14 mouse cellular contexts compared by ENCODE assay signal in the genomic region with DNA sequence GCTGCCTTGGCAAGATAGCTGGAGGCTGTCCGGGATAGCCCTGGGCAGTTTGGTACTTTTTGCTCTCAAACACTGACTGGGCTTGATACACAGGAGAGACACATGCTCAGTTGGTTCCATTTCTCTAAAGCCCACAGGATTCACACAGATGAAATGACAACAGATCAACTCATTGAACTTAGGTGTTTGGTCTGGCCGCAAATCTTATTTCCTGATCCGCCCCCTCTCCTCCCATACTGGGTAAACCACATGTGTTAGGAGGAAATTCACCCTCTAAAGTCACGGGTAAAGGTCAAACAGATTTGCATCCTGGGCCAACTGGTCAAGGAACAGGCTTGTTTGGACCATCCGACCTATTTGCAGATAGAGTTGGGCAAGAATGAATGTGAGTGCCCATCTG. TPM values are rescaled to one million over a fixed set of nuclear protein-coding genes. Genes with fewer than 3 reads are reported as not detected.
A peak's percentile ranks its signal among the peaks of the same experiment; 100 is the strongest.
DNase-seq lines count a peak whose midpoint lies in the region; ATAC-seq and TF ChIP-seq lines count a peak whose summit lies in the region.
"Had no signal": no experiment of that assay in that cellular context is flagged by ENCODE, and none has a peak within 500 bp of the region (broad histone marks: within the 10 kb centered on the region; RNA-seq: fewer than 3 reads in every experiment).

No protein-coding gene starts in this region.

- peaks cover 3% of the 10 kb centered on the region; the same call in 1 of the 2 replicates for H3K27me3 ChIP-seq in heart, embryonic 10.5 days (ENCODE audit: insufficient read depth, poor library complexity, severe bottlenecking)
- no peaks in the 10 kb centered on the region for H3K27me3 ChIP-seq in C2C12 (ENCODE audit: control insufficient read depth, insufficient read depth, insufficient read length)
- no peaks in the 10 kb centered on the region for H3K27me3 ChIP-seq in stomach, postnatal 0 days (ENCODE audit: control insufficient read depth, insufficient read depth, low read length)
- H3K27me3 ChIP-seq in embryonic facial prominence, embryonic 10.5 days (replicated peaks; ENCODE audit: low read depth, poor library complexity, severe bottlenecking), result no peaks in the 10 kb centered on the region
- H3K27me3 ChIP-seq in hindbrain, embryonic 11.5 days (ENCODE audit: control insufficient read depth, insufficient read depth, low read length), result no peaks in the 10 kb centered on the region
- H3K27me3 ChIP-seq: heart, embryonic 15.5 days; hindbrain, embryonic 15.5 days; megakaryocyte, embryonic 14.5 days had no signal

- no peak for TF ChIP-seq CTCF in C2C12 (IDR thresholded peaks at IDR 0.05; ENCODE audit: control insufficient read depth, insufficient read depth, insufficient read length)
- no peak; the same call in 1 of the 2 replicates for TF ChIP-seq CTCF in stomach, postnatal 0 days (IDR thresholded peaks at IDR 0.05; ENCODE audit: low read depth)

- no peak overlapping the region for H3K4me3 ChIP-seq in heart, embryonic 10.5 days
- H3K4me3 ChIP-seq in C2C12 (ENCODE audit: insufficient read depth, poor library complexity, severe bottlenecking), result no peak overlapping the region
- H3K4me3 ChIP-seq in stomach, postnatal 0 days (ENCODE audit: low read depth, low read length), result no peak overlapping the region
- H3K4me3 ChIP-seq in embryonic facial prominence, embryonic 10.5 days, result no peak overlapping the region
- no peak overlapping the region for H3K4me3 ChIP-seq in hindbrain, embryonic 11.5 days (ENCODE audit: low read depth, low read length)
- H3K4me3 ChIP-seq: heart, embryonic 15.5 days; hindbrain, embryonic 15.5 days; megakaryocyte, embryonic 14.5 days; myocyte had no signal

- intact Hi-C loops in heart, postnatal 10 days (cut with DNase I), result no loop called here

- H3K4me2 ChIP-seq in stomach, postnatal 0 days (replicated peaks; ENCODE audit: low read depth), result no peak overlapping the region
- no peak overlapping the region for H3K4me2 ChIP-seq in hindbrain, embryonic 11.5 days (replicated peaks; ENCODE audit: low read depth, low read length)
- H3K4me2 ChIP-seq: heart, embryonic 15.5 days; hindbrain, embryonic 15.5 days had no signal

- TF ChIP-seq EP300 in stomach, postnatal 0 days (optimal IDR thresholded peaks at IDR 0.05), result no peak

- no peak overlapping the region for H3ac ChIP-seq in C2C12 (ENCODE audit: control insufficient read depth, insufficient read length, low read depth)

- H3K36me3 ChIP-seq in heart, embryonic 10.5 days, result no peaks in the 10 kb centered on the region
- H3K36me3 ChIP-seq in C2C12 (ENCODE audit: control insufficient read depth, insufficient read depth), result no peaks in the 10 kb centered on the region
- no peaks in the 10 kb centered on the region for H3K36me3 ChIP-seq in stomach, postnatal 0 days (ENCODE audit: control insufficient read depth, insufficient read depth, low read length)
- no peaks in the 10 kb centered on the region for H3K36me3 ChIP-seq in embryonic facial prominence, embryonic 10.5 days (replicated peaks)
- H3K36me3 ChIP-seq in hindbrain, embryonic 11.5 days (ENCODE audit: control insufficient read depth, insufficient read depth, low read length), result no peaks in the 10 kb centered on the region
- H3K36me3 ChIP-seq: heart, embryonic 15.5 days; hindbrain, embryonic 15.5 days had no signal

- WGBS in heart, embryonic 10.5 days, result 71% methylated on average over 5 of the region's 5 CpGs
- WGBS in stomach, postnatal 0 days, result 66% methylated on average over 5 of the region's 5 CpGs
- WGBS in embryonic facial prominence, embryonic 10.5 days, result 74% methylated on average over 5 of the region's 5 CpGs
- 85% methylated on average over 5 of the region's 5 CpGs for WGBS in hindbrain, embryonic 11.5 days

- DNase-seq in heart, embryonic 10.5 days (ENCODE audit: low spot score), result peak; percentile 35
- no peak for DNase-seq in heart, postnatal 10 days
- DNase-seq in stomach, postnatal 0 days (ENCODE audit: low spot score), result peak; percentile 31
- DNase-seq in embryonic facial prominence, embryonic 10.5 days (ENCODE audit: low spot score), result no peak
- DNase-seq in cerebellum, adult 18-20 months, result no peak
- no peak for DNase-seq in hindbrain, embryonic 11.5 days (ENCODE audit: low spot score)
- DNase-seq: adrenal gland, adult 2 months; gastrocnemius, postnatal 36 days had no signal

- H3K4me1 ChIP-seq in heart, embryonic 10.5 days, result peaks cover 24% of the 10 kb centered on the region; the same call in 1 of the 2 replicates
- H3K4me1 ChIP-seq in stomach, postnatal 0 days (replicated peaks; ENCODE audit: control insufficient read depth, insufficient read depth), result peaks cover 23% of the 10 kb centered on the region
- peaks cover 33% of the 10 kb centered on the region for H3K4me1 ChIP-seq in embryonic facial prominence, embryonic 10.5 days
- no peaks in the 10 kb centered on the region for H3K4me1 ChIP-seq in hindbrain, embryonic 11.5 days (replicated peaks; ENCODE audit: control insufficient read depth, insufficient read depth, low read length)

- H3K79me2 ChIP-seq in C2C12 (ENCODE audit: control insufficient read depth, insufficient read depth), result no peaks in the 10 kb centered on the region

- H3K27ac ChIP-seq in heart, embryonic 10.5 days, result no peak overlapping the region
- H3K27ac ChIP-seq in stomach, postnatal 0 days (replicated peaks), result no peak overlapping the region
- H3K27ac ChIP-seq in embryonic facial prominence, embryonic 10.5 days (replicated peaks), result no peak overlapping the region
- no peak overlapping the region for H3K27ac ChIP-seq in hindbrain, embryonic 11.5 days (ENCODE audit: low read depth, low read length)
- H3K27ac ChIP-seq: heart, embryonic 15.5 days; hindbrain, embryonic 15.5 days had no signal

- no peak overlapping the region for H3K9ac ChIP-seq in stomach, postnatal 0 days (ENCODE audit: low read length)
- H3K9ac ChIP-seq in hindbrain, embryonic 11.5 days (ENCODE audit: low read depth, low read length), result no peak overlapping the region
- H3K9ac ChIP-seq: heart, embryonic 15.5 days; hindbrain, embryonic 15.5 days had no signal

- H3K79me3 ChIP-seq in C2C12 (ENCODE audit: low read depth), result no peaks in the 10 kb centered on the region

- peak; percentile 36 for ATAC-seq in inflammation-experienced regulatory T-cells, adult 6 months
- ATAC-seq in stomach, postnatal 0 days (ENCODE audit: low FRiP score, low TSS enrichment), result 0 out of 2 replicates have a peak, but pooled peaks have one; percentile 23
- no peak for ATAC-seq in hindbrain, embryonic 11.5 days (ENCODE audit: low FRiP score)

- H3K9me3 ChIP-seq in heart, embryonic 10.5 days, result no peaks in the 10 kb centered on the region
- H3K9me3 ChIP-seq in stomach, postnatal 0 days (ENCODE audit: control insufficient read depth, low read length), result no peaks in the 10 kb centered on the region
- H3K9me3 ChIP-seq in embryonic facial prominence, embryonic 10.5 days, result no peaks in the 10 kb centered on the region
- H3K9me3 ChIP-seq in hindbrain, embryonic 11.5 days (ENCODE audit: control insufficient read depth, low read length), result no peaks in the 10 kb centered on the region
- H3K9me3 ChIP-seq: heart, embryonic 15.5 days; hindbrain, embryonic 15.5 days; megakaryocyte, embryonic 14.5 days had no signal

TF ChIP-seq in C2C12, 6 proteins besides CTCF, POLR2A, EP300 and RAD21:
- TF ChIP-seq CEBPB (IDR thresholded peaks at IDR 0.05; ENCODE audit: low read depth), result no peak
- peak; percentile 4 for TF ChIP-seq MYOD1 (IDR thresholded peaks at IDR 0.05; ENCODE audit: control insufficient read depth, insufficient read length, low read depth)

RNA-seq across cellular contexts. Expression of gene Pdcd4, which starts 2.5 kb away (rescaled TPM):
- 31.4 and 35.0 TPM in 2 replicates for polyA plus RNA-seq in heart, embryonic 10.5 days (2016; fragmentation: Nextera tagmentation; extraction: Ambion mirVana)
- 10 to 100 TPM; 30.2 to 31.0 TPM for total RNA-seq in heart, postnatal 10 days (2021)
- 2.4 TPM for polyA plus RNA-seq in C2C12 (2012; fragmentation: generic; extraction: Trizol)
- polyA plus RNA-seq in inflammation-experienced regulatory T-cells, adult 6 months (2017; shearing (Covaris generic)), result 100 to 1,000 TPM; 405 to 678 (median 450) TPM
- 204 and 217 TPM in 2 replicates for polyA plus RNA-seq in stomach, postnatal 0 days (2015; fragmentation: Nextera tagmentation; extraction: Ambion mirVana)
- 66.5 and 78.8 TPM in 2 replicates for polyA plus RNA-seq in embryonic facial prominence, embryonic 10.5 days (2016; fragmentation: Nextera tagmentation; extraction: Ambion mirVana)
- 66.9 and 82.4 TPM in 2 replicates for polyA plus RNA-seq in hindbrain, embryonic 11.5 days (2014; fragmentation: Nextera tagmentation; extraction: Ambion mirVana)

RNA-seq across cellular contexts. Expression of gene Shoc2, which starts 54.6 kb away (rescaled TPM):
- polyA plus RNA-seq in heart, embryonic 10.5 days (2016; fragmentation: Nextera tagmentation; extraction: Ambion mirVana), result 51.0 and 54.7 TPM in 2 replicates
- 10 to 100 TPM; 35.8 to 36.7 TPM for total RNA-seq in heart, postnatal 10 days (2021)
- polyA plus RNA-seq in C2C12 (2012; fragmentation: generic; extraction: Trizol), result 9.1 TPM
- polyA plus RNA-seq in inflammation-experienced regulatory T-cells, adult 6 months (2017; shearing (Covaris generic)), result 10 to 100 TPM; 74.2 to 76.2 (median 74.6) TPM
- 31.7 and 33.9 TPM in 2 replicates for polyA plus RNA-seq in stomach, postnatal 0 days (2015; fragmentation: Nextera tagmentation; extraction: Ambion mirVana)
- 62.7 and 65.9 TPM in 2 replicates for polyA plus RNA-seq in embryonic facial prominence, embryonic 10.5 days (2016; fragmentation: Nextera tagmentation; extraction: Ambion mirVana)
- 80.9 and 81.1 TPM in 2 replicates for polyA plus RNA-seq in hindbrain, embryonic 11.5 days (2014; fragmentation: Nextera tagmentation; extraction: Ambion mirVana)

RNA-seq across cellular contexts. Expression of gene Bbip1, which starts 54.9 kb away (rescaled TPM):
- 63.5 and 69.3 TPM in 2 replicates for polyA plus RNA-seq in heart, embryonic 10.5 days (2016; fragmentation: Nextera tagmentation; extraction: Ambion mirVana)
- 10 to 100 TPM; 33.4 to 37.4 TPM for total RNA-seq in heart, postnatal 10 days (2021)
- polyA plus RNA-seq in C2C12 (2012; fragmentation: generic; extraction: Trizol), result 17.8 TPM
- polyA plus RNA-seq in inflammation-experienced regulatory T-cells, adult 6 months (2017; shearing (Covaris generic)), result 100 to 1,000 TPM; 120 to 123 (median 121) TPM
- polyA plus RNA-seq in stomach, postnatal 0 days (2015; fragmentation: Nextera tagmentation; extraction: Ambion mirVana), result 48.7 and 52.8 TPM in 2 replicates
- polyA plus RNA-seq in embryonic facial prominence, embryonic 10.5 days (2016; fragmentation: Nextera tagmentation; extraction: Ambion mirVana), result 86.7 and 89.7 TPM in 2 replicates
- polyA plus RNA-seq in hindbrain, embryonic 11.5 days (2014; fragmentation: Nextera tagmentation; extraction: Ambion mirVana), result 139 and 142 TPM in 2 replicates

Comparison
In these comparisons a context has a peak if more than half of its experiments do, and no peak if none do; other contexts are left out.
1. DNase-seq: peak in heart, embryonic 10.5 days (single experiment) and stomach, postnatal 0 days (single experiment); none in heart, postnatal 10 days (0 of 2), embryonic facial prominence, embryonic 10.5 days (single experiment), cerebellum, adult 18-20 months (0 of 2) and hindbrain, embryonic 11.5 days (single experiment).